Mouse (Mus musculus): ENCODE measurements around the gene Catsperd.

- no peak for TF ChIP-seq CTCF (IDR thresholded peaks at IDR 0.05; ENCODE audit: low read depth)
- no peak for TF ChIP-seq EP300 (IDR thresholded peaks at IDR 0.05; ENCODE audit: low read depth)
Measured at GRCm38 (mm10) chr17:56615792-56616191, 12.2 kb upstream of the Catsperd start.
